Mouse (Mus musculus) brain, embryonic 14.5 days (tissue): ENCODE results near the gene Gm45713. TPM values are rescaled to one million over a fixed set of nuclear protein-coding genes. Genes with fewer than 3 reads are reported as not detected.
"Not testable (repeated sequence)": the region's sequence is repeated elsewhere in the genome, so short reads cannot be mapped to it uniquely, and the experiment has no call there.

Experiments
- DNase-seq: peaks from one replicate; pipeline ENCODE4 v3.0.0-alpha.2; 2011; ENCODE audit warnings: low read depth
- CTCF ChIP-seq: fragments of 200-500 bp; IDR thresholded peaks from 2 replicates; pipeline ENCODE4 v1.5.1; 2012; ENCODE audit warnings: inconsistent platforms, mild to moderate bottlenecking, moderate library complexity, borderline replicate concordance; ENCODE audit not compliant: insufficient read depth, insufficient read length; ENCODE audit errors: extremely low read depth
- POLR2A ChIP-seq: fragments of 200-500 bp; IDR thresholded peaks from 2 replicates; pipeline ENCODE4 v1.6.1; 2012; ENCODE audit warnings: mild to moderate bottlenecking, inconsistent platforms, borderline replicate concordance; ENCODE audit not compliant: poor library complexity, insufficient read depth, insufficient read length, severe bottlenecking; ENCODE audit errors: extremely low read depth
- polyA plus RNA-seq: library from polyadenylated mRNA; depleted of rRNA; stranded (reverse); fragments of >200 nt; gene quantifications from 2 replicates; pipeline ENCODE4 v1.2.3, GENCODE M21; 2012

Gene Gm45713
- polyA plus RNA-seq, 1 experiment = 0.31 TPM

- DNase-seq = no peak
- no peak for TF ChIP-seq POLR2A
- TF ChIP-seq CTCF = no peak
Measured at GRCm38 (mm10) chr7:45112529-45112928, 23.5 kb downstream of the Gm45713 start.

GRCm38 (mm10) chr7:45111940-45112339 lies 24.1 kb downstream of the Gm45713 start:
- no peak for DNase-seq
- TF ChIP-seq POLR2A = no peak
- no peak for TF ChIP-seq CTCF

GRCm38 (mm10) chr7:45110089-45110488 lies 25.9 kb downstream of the Gm45713 start:
- not testable (repeated sequence) for DNase-seq

GRCm38 (mm10) chr7:45107052-45107645 lies 28.9 kb downstream of the Gm45713 start:
- TF ChIP-seq CTCF (no peak), POLR2A (no peak)
- no peak for DNase-seq

- no peak for DNase-seq
- TF ChIP-seq POLR2A = no peak
- TF ChIP-seq CTCF = no peak
Measured at GRCm38 (mm10) chr7:45106441-45106840, 29.6 kb downstream of the Gm45713 start.

- DNase-seq = no peak
- TF ChIP-seq CTCF = no peak
- no peak for TF ChIP-seq POLR2A
Measured at GRCm38 (mm10) chr7:45105491-45105890, 30.5 kb downstream of the Gm45713 start.

GRCm38 (mm10) chr7:45104941-45105340 lies 31.1 kb downstream of the Gm45713 start:
- no peak for TF ChIP-seq POLR2A
- no peak for TF ChIP-seq CTCF
- no peak for DNase-seq

GRCm38 (mm10) chr7:45103652-45104180 lies 32.3 kb downstream of the Gm45713 start, which contains the start of gene Fcgrt:
Gene Fcgrt, minus strand, starts transcription at chr7:45103851.
- DNase-seq = peak; percentile 67
- TF ChIP-seq POLR2A (no peak), CTCF (no peak)

- DNase-seq = no peak
- no peak for TF ChIP-seq POLR2A
- no peak for TF ChIP-seq CTCF
Measured at GRCm38 (mm10) chr7:45102940-45103585, 33.0 kb downstream of the Gm45713 start.

GRCm38 (mm10) chr7:45102441-45102840 lies 33.6 kb downstream of the Gm45713 start:
- no peak for DNase-seq
- TF ChIP-seq POLR2A (no peak), CTCF (no peak)

GRCm38 (mm10) chr7:45100046-45100445 lies 36.0 kb downstream of the Gm45713 start:
- DNase-seq = no peak
- TF ChIP-seq POLR2A (no peak), CTCF (no peak)
